Mouse (Mus musculus): Measurements from ENCODE around the gene Ppm1e. TPM values are rescaled to one million over a fixed set of nuclear protein-coding genes. Genes with fewer than 3 reads are reported as not detected.

The Ppm1e gene
- total RNA-seq, 1 experiment from 2014 or later = 16.1 TPM

- no peak for DNase-seq
Observed at GRCm38 (mm10) chr11:87250132-87250531, 108.7 kb downstream of the Ppm1e start.

- no peak for DNase-seq
Observed at GRCm38 (mm10) chr11:87247494-87247866, 111.3 kb downstream of the Ppm1e start.

- no peak for DNase-seq
Observed at GRCm38 (mm10) chr11:87246724-87247493, 111.9 kb downstream of the Ppm1e start.

GRCm38 (mm10) chr11:87246107-87246651 lies 112.6 kb downstream of the Ppm1e start:
- DNase-seq = no peak

- DNase-seq = no peak
Observed at GRCm38 (mm10) chr11:87245171-87245840, 113.5 kb downstream of the Ppm1e start.

GRCm38 (mm10) chr11:87241256-87241655 lies 117.6 kb downstream of the Ppm1e start:
- no peak for DNase-seq

GRCm38 (mm10) chr11:87240833-87241215 lies 118.0 kb downstream of the Ppm1e start:
- no peak for DNase-seq

- no peak for DNase-seq
Observed at GRCm38 (mm10) chr11:87240141-87240832, 118.5 kb downstream of the Ppm1e start.

- DNase-seq = no peak
Observed at GRCm38 (mm10) chr11:87238891-87239530, 119.8 kb downstream of the Ppm1e start.

GRCm38 (mm10) chr11:87235486-87235872 lies 123.3 kb downstream of the Ppm1e start:
- DNase-seq = no peak

- DNase-seq = no peak
Observed at GRCm38 (mm10) chr11:87234743-87235485, 123.9 kb downstream of the Ppm1e start.

GRCm38 (mm10) chr11:87233377-87233776 lies 125.4 kb downstream of the Ppm1e start:
- DNase-seq = no peak

- no peak for DNase-seq
Observed at GRCm38 (mm10) chr11:87227056-87227455, 131.8 kb downstream of the Ppm1e start.

- peak; percentile 51 for DNase-seq
Observed at GRCm38 (mm10) chr11:87222686-87223085, 136.1 kb downstream of the Ppm1e start.

- DNase-seq = no peak
Observed at GRCm38 (mm10) chr11:87212313-87212712, 146.5 kb downstream of the Ppm1e start.

Other genes with a start within 250 kb of the Ppm1e start
- gene Ska2, start 249.8 kb downstream of the Ppm1e start, total RNA-seq (2021) = 10.4 and 11.0 TPM in 2 replicates
- 18.0 and 19.0 TPM in 2 replicates for gene Trim37, start 231.9 kb downstream of the Ppm1e start, total RNA-seq (2021)
- gene Rad51c, start 45.9 kb upstream of the Ppm1e start, total RNA-seq (2021) = 2.9 and 3.6 TPM in 2 replicates
- 0.53 and 0.67 TPM in 2 replicates for gene Tex14, start 46.0 kb upstream of the Ppm1e start, total RNA-seq (2021)
- not detected in 2 replicates for gene Gm11492, start 207.6 kb upstream of the Ppm1e start, total RNA-seq (2021)
- 44.4 and 45.3 TPM in 2 replicates for gene Sept4, start 209.9 kb upstream of the Ppm1e start, total RNA-seq (2021)
- 23.7 and 27.7 TPM in 2 replicates for gene Mtmr4, start 233.1 kb upstream of the Ppm1e start, total RNA-seq (2021)

Data from adrenal gland, postnatal 14 days (tissue).